Mouse (Mus musculus) testis, adult 2 months (tissue): Measurements from ENCODE around the gene Slc5a3.

ENCODE experiments used
- CTCF ChIP-seq: fragments of 200-500 bp; IDR thresholded peaks from 2 replicates; pipeline ENCODE4 v1.5.1; 2012; ENCODE audit warnings: low read depth, mild to moderate bottlenecking, inconsistent platforms, low read length, moderate library complexity; ENCODE audit not compliant: control insufficient read depth, insufficient read depth, insufficient replicate concordance
- POLR2A ChIP-seq: fragments of 200-500 bp; IDR thresholded peaks from 2 replicates; pipeline ENCODE4 v1.6.1; 2012; ENCODE audit warnings: low read depth, mild to moderate bottlenecking, inconsistent platforms, low read length, moderate library complexity; ENCODE audit not compliant: control insufficient read depth

- TF ChIP-seq CTCF (no peak), POLR2A (no peak)
Observed at GRCm38 (mm10) chr16:92099598-92099997, 41.5 kb downstream of the Slc5a3 start.
